Mouse (Mus musculus): ENCODE measurements at regions not wholly inside any gene's neighbourhood (a gene's known extent, or its start where the extent isn't known, plus 50 kb on each side); places are given as distances from the start of the nearest gene placed in this dataset.
A peak's percentile ranks its signal among the peaks of the same experiment; 100 is the strongest.

DNA sequence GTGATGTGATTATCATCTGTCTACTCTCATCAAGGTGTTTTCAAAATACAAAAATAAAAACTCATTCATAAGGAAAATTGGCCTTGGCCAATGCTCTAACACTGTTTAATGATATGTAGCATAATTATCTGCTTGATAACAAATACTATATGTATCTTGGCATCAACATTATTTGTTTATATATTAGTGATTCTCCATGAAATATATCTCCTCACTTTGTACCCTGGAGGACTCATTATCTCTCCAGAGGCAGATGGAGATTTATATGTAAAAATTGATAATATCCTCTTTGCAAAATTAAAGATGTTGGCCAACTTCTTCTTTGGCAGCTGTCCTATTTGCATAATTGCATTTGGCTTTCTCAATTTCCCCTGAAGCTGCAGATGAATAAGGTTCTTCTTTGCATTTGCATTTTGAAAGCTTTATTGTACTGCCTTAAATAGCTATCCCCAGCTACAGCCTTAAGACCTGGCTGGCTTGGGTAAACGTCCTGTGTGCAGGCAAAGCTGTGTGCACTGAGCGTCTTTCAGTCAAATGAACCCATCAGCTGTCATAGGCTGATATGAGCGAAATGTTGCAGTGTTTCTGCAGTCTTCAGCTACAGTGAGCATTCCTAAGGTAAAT lies 124.7 kb upstream of the Otogl start:
- Histone ChIP-seq H3K36me3 (ENCODE audit: control insufficient read depth, insufficient read depth) (no peaks in the 10 kb centered on the region), H3ac (ENCODE audit: control insufficient read depth, insufficient read length, low read depth) (no peak overlapping the region), H3K27me3 (ENCODE audit: control insufficient read depth, insufficient read depth, insufficient read length) (no peaks in the 10 kb centered on the region), H3K4me3 (ENCODE audit: insufficient read depth, poor library complexity, severe bottlenecking) (no peak overlapping the region), H3K79me3 (ENCODE audit: low read depth) (no peaks in the 10 kb centered on the region), H3K79me2 (ENCODE audit: control insufficient read depth, insufficient read depth) (no peaks in the 10 kb centered on the region)
- no peak for TF ChIP-seq FOSL1 (IDR thresholded peaks at IDR 0.05; ENCODE audit: insufficient read depth, low read length, poor library complexity, severe bottlenecking)
- no peak for TF ChIP-seq USF1 (IDR thresholded peaks at IDR 0.05; ENCODE audit: low read depth)
- TF ChIP-seq MYOG (IDR thresholded peaks at IDR 0.05; ENCODE audit: control insufficient read depth, extremely low read depth, insufficient read length), result no peak

GRCm38 (mm10) chr10:108034068-108034467 lies 122.1 kb upstream of the Otogl start:
- no peaks in the 10 kb centered on the region for H3K79me3 ChIP-seq (ENCODE audit: low read depth)
- no peak overlapping the region for H3K4me3 ChIP-seq (ENCODE audit: insufficient read depth, poor library complexity, severe bottlenecking)
- no peak for TF ChIP-seq MAX (IDR thresholded peaks at IDR 0.05)
- TF ChIP-seq CTCF (IDR thresholded peaks at IDR 0.05; ENCODE audit: control insufficient read depth, insufficient read depth, insufficient read length), result no peak
- TF ChIP-seq USF1 (IDR thresholded peaks at IDR 0.05; ENCODE audit: low read depth), result no peak
- no peak for TF ChIP-seq MYOD1 (IDR thresholded peaks at IDR 0.05; ENCODE audit: control insufficient read depth, insufficient read length, low read depth)
- no peak for TF ChIP-seq FOSL1 (IDR thresholded peaks at IDR 0.05; ENCODE audit: insufficient read depth, low read length, poor library complexity, severe bottlenecking)
- no peak for TF ChIP-seq CEBPB (IDR thresholded peaks at IDR 0.05; ENCODE audit: low read depth)
- TF ChIP-seq MYOG (IDR thresholded peaks at IDR 0.05; ENCODE audit: control insufficient read depth, extremely low read depth, insufficient read length), result no peak
- no peaks in the 10 kb centered on the region for H3K36me3 ChIP-seq (ENCODE audit: control insufficient read depth, insufficient read depth)
- H3ac ChIP-seq (ENCODE audit: control insufficient read depth, insufficient read length, low read depth), result no peak overlapping the region
- H3K79me2 ChIP-seq (ENCODE audit: control insufficient read depth, insufficient read depth), result no peaks in the 10 kb centered on the region
- no peaks in the 10 kb centered on the region for H3K27me3 ChIP-seq (ENCODE audit: control insufficient read depth, insufficient read depth, insufficient read length)

- no peaks in the 10 kb centered on the region for H3K27me3 ChIP-seq (ENCODE audit: control insufficient read depth, insufficient read depth, insufficient read length)
- no peak overlapping the region for H3ac ChIP-seq (ENCODE audit: control insufficient read depth, insufficient read length, low read depth)
- H3K4me3 ChIP-seq (ENCODE audit: insufficient read depth, poor library complexity, severe bottlenecking), result no peak overlapping the region
- H3K36me3 ChIP-seq (ENCODE audit: control insufficient read depth, insufficient read depth), result no peaks in the 10 kb centered on the region
- TF ChIP-seq MYOD1 (IDR thresholded peaks at IDR 0.05; ENCODE audit: control insufficient read depth, insufficient read length, low read depth), result peak; percentile 68
- TF ChIP-seq USF1 (IDR thresholded peaks at IDR 0.05; ENCODE audit: low read depth), result no peak
- H3K79me3 ChIP-seq (ENCODE audit: low read depth), result no peaks in the 10 kb centered on the region
- H3K79me2 ChIP-seq (ENCODE audit: control insufficient read depth, insufficient read depth), result no peaks in the 10 kb centered on the region
These were observed 121.4 kb upstream of the Otogl start for GRCm38 (mm10) chr10:108033317-108033795.

- H3K79me2 ChIP-seq (ENCODE audit: control insufficient read depth, insufficient read depth), result no peaks in the 10 kb centered on the region
- no peak overlapping the region for H3ac ChIP-seq (ENCODE audit: control insufficient read depth, insufficient read length, low read depth)
- H3K27me3 ChIP-seq (ENCODE audit: control insufficient read depth, insufficient read depth, insufficient read length), result no peaks in the 10 kb centered on the region
- no peak overlapping the region for H3K4me3 ChIP-seq (ENCODE audit: insufficient read depth, poor library complexity, severe bottlenecking)
- H3K36me3 ChIP-seq (ENCODE audit: control insufficient read depth, insufficient read depth), result no peaks in the 10 kb centered on the region
- H3K79me3 ChIP-seq (ENCODE audit: low read depth), result no peaks in the 10 kb centered on the region
- TF ChIP-seq USF1 (IDR thresholded peaks at IDR 0.05; ENCODE audit: low read depth) (no peak), CEBPB (IDR thresholded peaks at IDR 0.05; ENCODE audit: low read depth) (no peak), MAX (IDR thresholded peaks at IDR 0.05) (no peak), CTCF (IDR thresholded peaks at IDR 0.05; ENCODE audit: control insufficient read depth, insufficient read depth, insufficient read length) (no peak), MYOG (IDR thresholded peaks at IDR 0.05; ENCODE audit: control insufficient read depth, extremely low read depth, insufficient read length) (no peak), FOSL1 (IDR thresholded peaks at IDR 0.05; ENCODE audit: insufficient read depth, low read length, poor library complexity, severe bottlenecking) (no peak), MYOD1 (IDR thresholded peaks at IDR 0.05; ENCODE audit: control insufficient read depth, insufficient read length, low read depth) (no peak)
These were observed 115.6 kb upstream of the Otogl start for GRCm38 (mm10) chr10:108027506-108027905.

DNA sequence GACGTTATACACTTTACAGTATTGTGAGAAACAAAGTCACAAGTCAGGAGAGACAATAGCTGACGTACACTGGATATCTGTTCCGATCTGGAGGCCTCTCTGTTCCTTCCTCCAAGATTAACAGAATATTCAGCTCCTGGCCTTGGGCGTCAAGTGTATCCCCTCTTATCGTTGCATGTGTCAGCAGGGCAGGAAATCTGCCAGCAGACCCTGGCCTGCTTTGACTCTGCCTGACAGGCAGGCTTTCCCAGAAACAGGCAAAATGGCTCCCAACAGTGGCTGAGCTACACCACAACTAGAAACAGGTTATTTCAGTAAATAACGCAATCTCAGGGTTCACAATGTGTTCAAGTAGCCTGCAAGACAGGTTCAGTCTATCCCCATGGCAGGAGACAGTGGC lies 112.3 kb upstream of the Otogl start:
- no peaks in the 10 kb centered on the region for H3K79me2 ChIP-seq (ENCODE audit: control insufficient read depth, insufficient read depth)
- TF ChIP-seq CTCF (IDR thresholded peaks at IDR 0.05; ENCODE audit: control insufficient read depth, insufficient read depth, insufficient read length) (no peak), USF1 (IDR thresholded peaks at IDR 0.05; ENCODE audit: low read depth) (no peak), CEBPB (IDR thresholded peaks at IDR 0.05; ENCODE audit: low read depth) (no peak), MYOG (IDR thresholded peaks at IDR 0.05; ENCODE audit: control insufficient read depth, extremely low read depth, insufficient read length) (no peak), MAX (IDR thresholded peaks at IDR 0.05) (no peak), MYOD1 (IDR thresholded peaks at IDR 0.05; ENCODE audit: control insufficient read depth, insufficient read length, low read depth) (no peak), FOSL1 (IDR thresholded peaks at IDR 0.05; ENCODE audit: insufficient read depth, low read length, poor library complexity, severe bottlenecking) (no peak)
- no peaks in the 10 kb centered on the region for H3K79me3 ChIP-seq (ENCODE audit: low read depth)
- H3K4me3 ChIP-seq (ENCODE audit: insufficient read depth, poor library complexity, severe bottlenecking), result no peak overlapping the region
- H3ac ChIP-seq (ENCODE audit: control insufficient read depth, insufficient read length, low read depth), result no peak overlapping the region
- H3K36me3 ChIP-seq (ENCODE audit: control insufficient read depth, insufficient read depth), result no peaks in the 10 kb centered on the region
- no peaks in the 10 kb centered on the region for H3K27me3 ChIP-seq (ENCODE audit: control insufficient read depth, insufficient read depth, insufficient read length)

DNA sequence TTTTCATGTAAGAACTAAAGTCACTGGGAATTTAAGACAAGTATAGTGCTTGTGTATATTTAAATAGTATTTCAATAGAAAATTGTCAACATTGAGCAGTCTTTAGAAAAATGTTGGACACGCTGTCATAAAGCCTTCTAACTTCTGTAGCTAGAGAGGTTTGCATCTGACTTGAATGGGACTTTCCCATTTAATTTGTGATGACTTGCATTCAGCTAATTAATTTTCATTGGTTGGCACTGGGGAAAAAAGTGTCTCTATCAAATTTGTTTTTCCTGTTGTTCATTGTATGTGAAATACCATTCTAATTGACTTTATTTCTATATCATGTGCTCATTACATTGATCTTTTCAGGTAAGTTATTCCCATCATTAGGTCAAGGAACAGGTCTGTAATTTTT lies 104.6 kb upstream of the Otogl start:
- no peak overlapping the region for H3K4me3 ChIP-seq (ENCODE audit: insufficient read depth, poor library complexity, severe bottlenecking)
- no peaks in the 10 kb centered on the region for H3K79me3 ChIP-seq (ENCODE audit: low read depth)
- H3ac ChIP-seq (ENCODE audit: control insufficient read depth, insufficient read length, low read depth), result no peak overlapping the region
- TF ChIP-seq MYOG (IDR thresholded peaks at IDR 0.05; ENCODE audit: control insufficient read depth, extremely low read depth, insufficient read length), result no peak
- no peak for TF ChIP-seq MAX (IDR thresholded peaks at IDR 0.05)
- TF ChIP-seq MYOD1 (IDR thresholded peaks at IDR 0.05; ENCODE audit: control insufficient read depth, insufficient read length, low read depth), result no peak
- no peaks in the 10 kb centered on the region for H3K27me3 ChIP-seq (ENCODE audit: control insufficient read depth, insufficient read depth, insufficient read length)
- H3K79me2 ChIP-seq (ENCODE audit: control insufficient read depth, insufficient read depth), result no peaks in the 10 kb centered on the region
- H3K36me3 ChIP-seq (ENCODE audit: control insufficient read depth, insufficient read depth), result no peaks in the 10 kb centered on the region

All from C2C12 (cell line).